Mouse (Mus musculus) neural tube, embryonic 15.5 days (tissue): ENCODE data around the gene Parp14. TPM values are rescaled to one million over a fixed set of nuclear protein-coding genes. Genes with fewer than 3 reads are reported as not detected.

Experiments
- ATAC-seq: fragments of 200-750 bp; cut with Nextera tagmentation; 2 replicates; pipeline ENCODE4 v1.8.0; 2017; ENCODE audit warnings: mild to moderate bottlenecking, moderate TSS enrichment, moderate library complexity; ENCODE audit not compliant: low FRiP score
- H3K27ac ChIP-seq: fragments of 300-500 bp; sonication (generic); replicated peaks from 2 replicates; pipeline ENCODE4 v1.5.1; 2015; ENCODE audit warnings: mild to moderate bottlenecking, inconsistent platforms
- H3K27me3 ChIP-seq: fragments of 300-500 bp; sonication (generic); replicated peaks from 2 replicates; pipeline ENCODE4 v1.6.1; 2015; ENCODE audit warnings: inconsistent platforms
- H3K36me3 ChIP-seq: fragments of 300-500 bp; sonication (generic); 2 replicates; pipeline ENCODE4 v1.6.1; 2015; ENCODE audit warnings: inconsistent platforms
- H3K4me1 ChIP-seq: fragments of 300-500 bp; sonication (generic); 2 replicates; pipeline ENCODE4 v1.6.1; 2015; ENCODE audit warnings: inconsistent platforms
- H3K4me2 ChIP-seq: fragments of 300-500 bp; sonication (generic); 2 replicates; pipeline ENCODE4 v1.6.1; 2015; ENCODE audit warnings: inconsistent platforms, mild to moderate bottlenecking, moderate library complexity
- H3K4me3 ChIP-seq: fragments of 300-500 bp; sonication (generic); replicated peaks from 2 replicates; pipeline ENCODE4 v1.5.1; 2015; ENCODE audit warnings: mild to moderate bottlenecking, inconsistent platforms
- H3K9ac ChIP-seq: fragments of 300-500 bp; sonication (generic); replicated peaks from 2 replicates; pipeline ENCODE4 v1.6.1; 2015; ENCODE audit warnings: mild to moderate bottlenecking, inconsistent platforms
- H3K9me3 ChIP-seq: fragments of 300-500 bp; sonication (generic); replicated peaks from 2 replicates; pipeline ENCODE4 v1.6.1; 2016; ENCODE audit warnings: inconsistent platforms
- WGBS: fragments of 180-500 bp; shearing (Covaris S2); methylation state at CpG from one replicate; pipeline ENCODE4 v1.1.7; 2015; ENCODE audit warnings: mixed read lengths; 5-methylcytosine and 5-hydroxymethylcytosine counted together
- polyA plus RNA-seq: library from polyadenylated mRNA; unstranded; fragments of >200 nt; fragmentation: Nextera tagmentation; extraction: Ambion mirVana; gene quantifications from 2 replicates; pipeline ENCODE4 v1.2.1, GENCODE M21; 2015

Gene Parp14
- polyA plus RNA-seq, 1 experiment from 2014 or later: 0.65 TPM

- no peaks in the 10 kb centered on the region for H3K27me3 ChIP-seq
- no peaks in the 10 kb centered on the region for H3K9me3 ChIP-seq
- H3K4me2 ChIP-seq: no peak overlapping the region
- H3K4me3 ChIP-seq: no peak overlapping the region
- no peak overlapping the region for H3K27ac ChIP-seq
- H3K36me3 ChIP-seq: no peaks in the 10 kb centered on the region
- WGBS: 92% methylated on average over 3 of the region's 3 CpGs
- H3K4me1 ChIP-seq: no peaks in the 10 kb centered on the region; the same call in 1 of the 2 replicates
- no peak overlapping the region for H3K9ac ChIP-seq
- ATAC-seq: no peak
These were observed 88.2 kb downstream of the Parp14 start for GRCm38 (mm10) chr16:35783207-35783573.

Other genes starting within 250 kb of the Parp14 start
- gene Dirc2, start 102.2 kb downstream of the Parp14 start, polyA plus RNA-seq: 26.8 and 29.9 TPM in 2 replicates
- gene Hspbap1, start 101.2 kb downstream of the Parp14 start, polyA plus RNA-seq: 12.1 and 12.7 TPM in 2 replicates
- gene Parp9, start 66.9 kb upstream of the Parp14 start, polyA plus RNA-seq: 2.0 and 7.8 TPM in 2 replicates
- gene Dtx3l, start 67.6 kb upstream of the Parp14 start, polyA plus RNA-seq: 1.4 and 6.1 TPM in 2 replicates
- gene Kpna1, start 107.2 kb upstream of the Parp14 start, polyA plus RNA-seq: 61.3 and 65.6 TPM in 2 replicates
- 12.0 and 12.4 TPM in 2 replicates for gene Wdr5b, start 169.6 kb upstream of the Parp14 start, polyA plus RNA-seq
- 146 and 193 TPM in 2 replicates for gene Fam162a, start 200.1 kb upstream of the Parp14 start, polyA plus RNA-seq
- gene Ccdc58, start 200.1 kb upstream of the Parp14 start, polyA plus RNA-seq: 33.0 and 39.3 TPM in 2 replicates